Mouse (Mus musculus): ENCODE data around the gene Ssu2. TPM values are rescaled to one million over a fixed set of nuclear protein-coding genes. Genes with fewer than 3 reads are reported as not detected.

The Ssu2 gene
- polyA plus RNA-seq, 1 experiment from 2014 or later, result 0.55 TPM

GRCm38 (mm10) chr6:112379054-112379453, 8.8 kb downstream of the Ssu2 start:
- 92% methylated on average over 9 of the region's 9 CpGs for WGBS

GRCm38 (mm10) chr6:112375661-112376392, 12.0 kb downstream of the Ssu2 start:
- Histone ChIP-seq H3K36me3 (no peaks in the 10 kb centered on the region), H3K27me3 (ENCODE audit: insufficient read depth, poor library complexity, severe bottlenecking) (no peaks in the 10 kb centered on the region), H3K9me3 (no peaks in the 10 kb centered on the region), H3K27ac (no peak overlapping the region), H3K4me3 (no peak overlapping the region), H3K4me1 (replicated peaks) (peaks cover 8% of the 10 kb centered on the region)
- 67% methylated on average over 11 of the region's 13 CpGs for WGBS
- no peak for DNase-seq (ENCODE audit: low spot score)

More at GRCm38 (mm10) chr6:112379054-112379453, 8.8 kb downstream of the Ssu2 start:
- DNase-seq (ENCODE audit: low spot score), result no peak
- Histone ChIP-seq H3K27ac (no peak overlapping the region), H3K36me3 (no peaks in the 10 kb centered on the region), H3K27me3 (ENCODE audit: insufficient read depth, poor library complexity, severe bottlenecking) (no peaks in the 10 kb centered on the region), H3K9me3 (no peaks in the 10 kb centered on the region), H3K4me1 (replicated peaks) (peaks cover 8% of the 10 kb centered on the region), H3K4me3 (no peak overlapping the region)

- peak; percentile 32 for DNase-seq (ENCODE audit: low spot score)
- Histone ChIP-seq H3K36me3 (no peaks in the 10 kb centered on the region), H3K4me1 (replicated peaks) (peaks cover 8% of the 10 kb centered on the region), H3K27me3 (ENCODE audit: insufficient read depth, poor library complexity, severe bottlenecking) (no peaks in the 10 kb centered on the region), H3K27ac (no peak overlapping the region; the same call in 1 of the 2 replicates), H3K4me3 (no peak overlapping the region), H3K9me3 (no peaks in the 10 kb centered on the region)
- WGBS, result 45% methylated on average over 8 of the region's 8 CpGs
These were observed 13.8 kb downstream of the Ssu2 start for GRCm38 (mm10) chr6:112373886-112374585.

- Histone ChIP-seq H3K27me3 (ENCODE audit: insufficient read depth, poor library complexity, severe bottlenecking) (no peaks in the 10 kb centered on the region), H3K4me1 (replicated peaks) (no peaks in the 10 kb centered on the region), H3K4me3 (no peak overlapping the region), H3K9me3 (no peaks in the 10 kb centered on the region), H3K36me3 (no peaks in the 10 kb centered on the region), H3K27ac (no peak overlapping the region)
- no peak for DNase-seq (ENCODE audit: low spot score)
- 87% methylated on average over 10 of the region's 10 CpGs for WGBS
These were observed 22.5 kb downstream of the Ssu2 start for GRCm38 (mm10) chr6:112365294-112365693.

GRCm38 (mm10) chr6:112364581-112364980, 23.2 kb downstream of the Ssu2 start:
- WGBS, result 43% methylated on average over 2 of the region's 2 CpGs
- H3K9me3 ChIP-seq, result no peaks in the 10 kb centered on the region

GRCm38 (mm10) chr6:112362349-112362958, 25.4 kb downstream of the Ssu2 start:
- 46% methylated on average over 6 of the region's 6 CpGs for WGBS
- no peaks in the 10 kb centered on the region for H3K36me3 ChIP-seq
- H3K27me3 ChIP-seq (ENCODE audit: insufficient read depth, poor library complexity, severe bottlenecking), result no peaks in the 10 kb centered on the region
- H3K27ac ChIP-seq, result no peak overlapping the region
- DNase-seq (ENCODE audit: low spot score), result peak; percentile 59
- H3K4me3 ChIP-seq, result no peak overlapping the region
- no peaks in the 10 kb centered on the region for H3K4me1 ChIP-seq (replicated peaks)
- H3K9me3 ChIP-seq, result no peaks in the 10 kb centered on the region

More at GRCm38 (mm10) chr6:112364581-112364980, 23.2 kb downstream of the Ssu2 start:
- DNase-seq (ENCODE audit: low spot score), result no peak
- Histone ChIP-seq H3K36me3 (no peaks in the 10 kb centered on the region), H3K4me3 (no peak overlapping the region), H3K27ac (no peak overlapping the region), H3K4me1 (replicated peaks) (no peaks in the 10 kb centered on the region), H3K27me3 (ENCODE audit: insufficient read depth, poor library complexity, severe bottlenecking) (no peaks in the 10 kb centered on the region)

- no peak for DNase-seq (ENCODE audit: low spot score)
- no peaks in the 10 kb centered on the region for H3K4me1 ChIP-seq (replicated peaks)
- H3K36me3 ChIP-seq, result no peaks in the 10 kb centered on the region
- H3K27me3 ChIP-seq (ENCODE audit: insufficient read depth, poor library complexity, severe bottlenecking), result no peaks in the 10 kb centered on the region
- 88% methylated on average over 8 of the region's 8 CpGs for WGBS
- H3K9me3 ChIP-seq, result no peaks in the 10 kb centered on the region
- no peak overlapping the region for H3K27ac ChIP-seq
- H3K4me3 ChIP-seq, result no peak overlapping the region
These were observed 27.1 kb downstream of the Ssu2 start for GRCm38 (mm10) chr6:112360676-112361075.

- Histone ChIP-seq H3K36me3 (no peaks in the 10 kb centered on the region), H3K27ac (no peak overlapping the region), H3K4me3 (no peak overlapping the region), H3K27me3 (ENCODE audit: insufficient read depth, poor library complexity, severe bottlenecking) (no peaks in the 10 kb centered on the region), H3K4me1 (replicated peaks) (no peaks in the 10 kb centered on the region), H3K9me3 (no peaks in the 10 kb centered on the region)
- WGBS, result 94% methylated on average over 1 of the region's 1 CpGs
- DNase-seq (ENCODE audit: low spot score), result no peak
These were observed 28.5 kb downstream of the Ssu2 start for GRCm38 (mm10) chr6:112359341-112359740.

- WGBS, result 89% methylated on average over 4 of the region's 4 CpGs
- Histone ChIP-seq H3K9me3 (no peaks in the 10 kb centered on the region), H3K4me3 (no peak overlapping the region), H3K27ac (no peak overlapping the region), H3K36me3 (no peaks in the 10 kb centered on the region), H3K27me3 (ENCODE audit: insufficient read depth, poor library complexity, severe bottlenecking) (no peaks in the 10 kb centered on the region), H3K4me1 (replicated peaks) (no peaks in the 10 kb centered on the region)
- no peak for DNase-seq (ENCODE audit: low spot score)
These were observed 37.4 kb downstream of the Ssu2 start for GRCm38 (mm10) chr6:112350452-112350851.

GRCm38 (mm10) chr6:112339016-112339415, 48.8 kb downstream of the Ssu2 start:
- H3K9me3 ChIP-seq, result no peaks in the 10 kb centered on the region
- 89% methylated on average over 4 of the region's 4 CpGs for WGBS
- no peaks in the 10 kb centered on the region for H3K27me3 ChIP-seq (ENCODE audit: insufficient read depth, poor library complexity, severe bottlenecking)
- no peaks in the 10 kb centered on the region for H3K36me3 ChIP-seq
- H3K27ac ChIP-seq, result no peak overlapping the region
- no peak overlapping the region for H3K4me3 ChIP-seq
- DNase-seq (ENCODE audit: low spot score), result no peak
- no peaks in the 10 kb centered on the region for H3K4me1 ChIP-seq (replicated peaks)

GRCm38 (mm10) chr6:112337667-112338066, 50.2 kb downstream of the Ssu2 start:
- Histone ChIP-seq H3K27ac (no peak overlapping the region), H3K36me3 (no peaks in the 10 kb centered on the region), H3K4me1 (replicated peaks) (no peaks in the 10 kb centered on the region), H3K4me3 (no peak overlapping the region), H3K27me3 (ENCODE audit: insufficient read depth, poor library complexity, severe bottlenecking) (no peaks in the 10 kb centered on the region), H3K9me3 (no peaks in the 10 kb centered on the region)
- no peak for DNase-seq (ENCODE audit: low spot score)
- WGBS, result 84% methylated on average over 6 of the region's 6 CpGs

GRCm38 (mm10) chr6:112333930-112334329, 53.9 kb downstream of the Ssu2 start:
- H3K4me3 ChIP-seq, result no peak overlapping the region
- H3K9me3 ChIP-seq, result no peaks in the 10 kb centered on the region
- WGBS, result 88% methylated on average over 5 of the region's 5 CpGs
- no peaks in the 10 kb centered on the region for H3K36me3 ChIP-seq
- no peaks in the 10 kb centered on the region for H3K4me1 ChIP-seq (replicated peaks)
- no peaks in the 10 kb centered on the region for H3K27me3 ChIP-seq (ENCODE audit: insufficient read depth, poor library complexity, severe bottlenecking)
- H3K27ac ChIP-seq, result no peak overlapping the region
- no peak for DNase-seq (ENCODE audit: low spot score)

- 82% methylated on average over 6 of the region's 6 CpGs for WGBS
- H3K27ac ChIP-seq, result no peak overlapping the region
These were observed 56.6 kb downstream of the Ssu2 start for GRCm38 (mm10) chr6:112331223-112331598.

More at GRCm38 (mm10) chr6:112331223-112331598, 56.6 kb downstream of the Ssu2 start:
- H3K36me3 ChIP-seq, result no peaks in the 10 kb centered on the region
- H3K4me1 ChIP-seq (replicated peaks), result no peaks in the 10 kb centered on the region
- H3K4me3 ChIP-seq, result no peak overlapping the region
- H3K27me3 ChIP-seq (ENCODE audit: insufficient read depth, poor library complexity, severe bottlenecking), result no peaks in the 10 kb centered on the region
- H3K9me3 ChIP-seq, result no peaks in the 10 kb centered on the region
- DNase-seq (ENCODE audit: low spot score), result no peak

Data from hindbrain, embryonic 10.5 days (tissue).